Mouse (Mus musculus) neural tube, embryonic 10.5 days (tissue): ENCODE measurements around the gene Babam2.
"Not testable (repeated sequence)": the region's sequence is repeated elsewhere in the genome, so short reads cannot be mapped to it uniquely, and the experiment has no call there.

Source experiments
- DNase-seq: peaks from one replicate; pipeline ENCODE4 v3.0.0-alpha.2; 2017; ENCODE audit warnings: low spot score; ENCODE audit errors: extremely low spot score

The Babam2 gene

DNA sequence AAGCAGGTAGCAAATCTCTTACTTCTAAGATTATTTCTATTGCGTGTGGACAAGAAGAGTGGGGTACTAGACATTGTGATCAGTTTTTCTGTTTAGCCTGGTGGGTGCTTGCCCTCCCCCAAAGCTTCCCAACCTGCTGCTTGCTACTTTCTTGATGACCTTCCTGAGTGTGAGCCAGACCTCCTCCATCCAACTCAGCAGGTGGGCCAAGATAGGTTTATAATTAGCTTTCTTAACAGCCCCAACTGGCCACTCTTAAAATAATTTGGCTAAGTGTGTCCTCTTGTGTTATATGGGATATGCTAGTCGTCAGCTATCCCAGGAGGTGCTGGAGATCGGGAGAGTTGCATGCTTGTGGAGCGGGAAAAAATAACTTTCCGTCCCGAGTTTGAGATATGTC lies 235.8 kb downstream of the Babam2 start:
- DNase-seq: no peak

DNA sequence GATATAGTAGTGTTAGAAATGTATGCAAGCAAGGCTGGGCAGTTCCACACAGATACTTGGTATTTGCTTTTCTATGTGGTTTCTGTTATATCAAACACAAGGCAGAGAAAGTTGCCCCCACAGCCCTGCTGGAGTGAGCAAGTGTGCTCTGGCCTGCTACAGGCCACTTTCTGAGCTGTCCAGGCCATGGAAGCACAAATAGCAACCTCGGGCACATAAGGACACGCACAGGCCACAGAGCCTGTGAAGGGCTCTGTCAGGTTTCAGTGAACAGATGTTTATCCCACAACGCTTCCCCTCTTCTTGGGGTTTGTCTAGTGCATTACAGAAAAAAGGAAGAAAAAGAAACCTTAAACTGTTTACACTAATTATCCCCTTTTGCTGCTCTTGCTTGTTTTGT lies 236.9 kb downstream of the Babam2 start:
- no peak for DNase-seq

DNA sequence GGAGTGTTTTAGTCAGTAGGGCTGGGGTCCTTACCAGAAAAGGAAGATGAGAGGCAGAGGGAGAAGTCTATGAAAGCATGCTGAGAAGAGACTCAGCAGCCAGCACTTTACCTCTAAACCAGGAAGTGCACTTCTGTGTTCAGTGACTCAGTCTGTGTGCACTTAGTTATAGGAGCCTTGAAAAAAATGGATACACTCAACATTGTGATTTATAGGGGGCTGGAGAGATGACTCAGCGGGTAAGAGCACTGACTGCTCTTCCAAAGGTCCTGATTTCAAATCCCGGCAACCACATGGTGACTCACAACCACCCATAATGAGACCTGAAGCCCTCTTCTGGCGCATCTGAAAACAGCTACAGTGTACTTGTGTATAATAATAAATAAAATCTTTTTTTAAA lies 238.5 kb downstream of the Babam2 start:
- no peak for DNase-seq

DNA sequence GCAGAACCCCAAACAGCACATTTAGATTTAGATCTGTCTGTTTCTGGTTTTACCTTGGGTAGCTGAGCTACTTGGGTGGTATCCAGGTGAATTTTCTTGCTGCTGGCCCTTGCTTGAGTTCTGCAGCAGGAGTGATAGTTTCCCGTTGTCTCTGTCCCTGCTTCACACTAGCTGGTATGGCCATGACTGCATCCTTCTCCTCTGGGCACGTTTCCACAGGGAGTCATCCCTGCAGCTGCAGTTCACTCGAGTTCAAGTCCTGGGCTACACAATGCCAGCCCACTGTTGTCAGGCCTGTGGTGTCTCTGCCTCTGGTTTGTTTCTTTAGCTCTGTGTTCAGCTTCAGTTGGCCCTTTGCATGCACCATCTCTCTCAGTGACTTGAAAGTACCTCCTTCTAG lies 239.0 kb downstream of the Babam2 start:
- DNase-seq: no peak

DNA sequence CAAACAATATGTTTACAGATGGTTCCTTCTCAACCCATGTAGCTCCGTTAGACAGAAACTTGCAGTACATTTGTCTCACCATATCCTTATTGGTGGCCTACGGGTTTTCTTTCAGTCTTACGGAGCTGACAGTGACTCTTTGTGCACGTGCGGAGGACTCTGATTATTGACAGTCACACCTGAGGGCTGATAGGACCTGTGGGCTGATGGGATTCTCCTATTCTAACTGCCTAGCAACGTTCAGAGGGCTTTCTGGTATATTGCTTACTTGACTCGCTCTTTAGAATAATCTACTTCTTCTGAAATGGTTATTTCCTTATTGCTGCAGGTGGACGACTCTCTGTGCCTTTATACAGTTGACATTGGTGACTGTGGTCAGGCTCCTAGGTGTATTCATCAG lies 243.4 kb downstream of the Babam2 start:
- no peak for DNase-seq

DNA sequence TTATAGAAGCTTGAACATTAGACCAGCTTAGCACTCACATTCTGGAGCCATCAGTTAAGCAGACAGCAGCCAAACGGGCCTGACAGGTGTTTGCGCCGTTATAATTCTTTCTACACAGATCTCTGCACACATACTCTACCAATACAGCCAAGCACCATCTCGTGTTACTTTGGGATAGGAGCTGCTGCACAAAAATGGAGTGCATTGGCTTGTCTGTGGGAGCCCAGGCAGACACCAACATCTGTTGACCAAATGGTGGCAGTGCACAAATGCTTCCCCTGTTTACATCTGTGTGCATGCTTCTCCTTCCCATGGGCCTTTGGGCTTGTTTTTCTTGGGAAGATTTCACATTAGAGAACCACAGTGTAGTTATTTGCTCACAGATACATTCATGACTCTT lies 249.7 kb downstream of the Babam2 start:
- no peak for DNase-seq

DNA sequence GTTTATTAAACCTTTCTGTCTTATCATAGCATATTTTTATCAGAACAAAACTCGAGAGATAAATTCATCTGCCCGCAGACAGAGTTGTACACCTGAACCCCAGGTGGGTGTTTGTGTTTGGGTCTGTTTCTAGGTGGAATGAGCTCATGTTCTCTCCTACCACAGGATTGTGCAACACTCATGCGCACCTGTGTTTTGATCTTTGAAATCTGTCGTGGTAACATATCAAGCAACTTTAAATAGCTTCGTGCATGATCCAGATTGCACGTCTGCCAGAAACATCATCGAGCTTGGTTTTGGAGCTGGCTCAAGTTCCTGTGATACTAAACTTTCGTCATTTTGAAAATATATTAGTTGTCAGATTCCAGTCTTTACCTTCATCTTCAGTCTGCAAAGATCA lies 251.9 kb downstream of the Babam2 start:
- no peak for DNase-seq

DNA sequence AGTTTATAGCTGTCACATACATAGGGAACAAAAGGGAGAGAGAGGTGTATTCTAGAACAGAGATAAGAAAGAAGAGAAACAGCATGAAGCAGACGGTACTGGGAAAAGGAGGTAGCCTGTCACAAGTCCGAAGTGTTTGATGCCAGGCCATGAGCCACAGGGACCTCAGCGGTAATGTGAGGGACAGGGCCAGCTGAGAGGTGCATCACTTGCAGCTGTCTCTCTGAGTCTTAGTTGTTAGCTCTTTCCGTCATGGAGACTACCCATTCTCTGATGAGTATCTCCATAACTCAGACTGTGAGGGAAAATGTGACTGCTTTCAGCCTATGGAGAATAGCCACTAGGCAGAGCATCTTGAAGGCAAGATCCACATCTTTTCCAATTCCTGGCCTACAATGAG lies 253.0 kb downstream of the Babam2 start:
- DNase-seq: no peak

DNA sequence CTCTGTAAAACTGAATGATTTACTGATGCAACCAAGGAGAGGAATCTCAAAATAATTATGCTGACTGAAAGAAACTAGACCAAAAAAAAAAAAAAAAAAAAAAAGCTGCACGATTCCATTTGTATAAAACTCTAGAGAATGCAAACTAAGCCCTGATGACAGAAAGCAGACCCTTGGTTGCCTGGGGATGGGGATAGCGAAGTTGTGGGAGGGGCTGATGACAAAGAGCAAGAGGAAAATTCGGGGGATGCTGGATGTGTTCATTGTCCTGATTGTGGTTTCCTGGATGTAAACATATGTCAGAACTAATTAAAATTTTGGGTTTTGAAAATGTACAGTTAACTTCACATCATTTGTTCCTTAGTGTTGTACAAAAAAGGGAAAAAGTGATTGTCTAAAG lies 257.7 kb downstream of the Babam2 start:
- DNase-seq: no peak

DNA sequence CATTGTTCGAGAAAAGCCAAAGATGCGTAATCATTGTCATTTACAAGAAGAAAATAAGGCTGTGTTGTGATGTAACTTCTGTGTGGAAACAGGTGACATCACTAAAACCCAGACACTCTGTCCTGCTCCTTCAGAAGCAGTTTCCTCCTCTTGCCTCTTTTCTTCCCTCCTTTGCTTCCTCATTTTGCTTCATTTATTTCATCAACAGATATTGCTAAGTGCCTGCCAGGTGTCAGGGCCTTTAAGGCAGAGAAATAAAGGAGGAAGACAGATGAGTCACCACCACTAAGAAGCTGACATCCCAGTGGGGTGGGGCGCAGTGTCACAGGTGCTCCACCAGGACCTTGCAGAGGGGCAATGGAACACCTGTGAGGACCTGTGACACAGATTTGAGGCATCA lies 258.9 kb downstream of the Babam2 start:
- DNase-seq: no peak

DNA sequence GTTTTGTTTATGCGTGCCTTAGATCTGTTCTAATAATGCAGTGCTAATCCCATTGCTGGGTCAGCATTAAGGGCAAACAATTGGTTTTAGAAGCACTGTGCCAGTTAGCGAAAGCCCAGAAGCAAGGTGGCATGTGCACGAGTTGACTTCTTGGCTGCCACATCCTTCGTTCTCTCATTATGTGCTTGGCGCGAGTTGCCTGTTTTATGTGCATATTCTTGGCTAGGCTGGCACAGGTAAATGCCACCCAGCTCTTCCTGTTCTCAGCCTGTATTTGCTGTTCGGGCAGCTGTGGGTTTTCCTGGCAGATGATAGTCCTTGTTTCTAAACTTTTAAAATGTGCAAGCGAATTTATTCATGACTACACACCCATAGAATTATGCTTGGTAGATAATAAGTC lies 262.4 kb downstream of the Babam2 start:
- DNase-seq: no peak

DNA sequence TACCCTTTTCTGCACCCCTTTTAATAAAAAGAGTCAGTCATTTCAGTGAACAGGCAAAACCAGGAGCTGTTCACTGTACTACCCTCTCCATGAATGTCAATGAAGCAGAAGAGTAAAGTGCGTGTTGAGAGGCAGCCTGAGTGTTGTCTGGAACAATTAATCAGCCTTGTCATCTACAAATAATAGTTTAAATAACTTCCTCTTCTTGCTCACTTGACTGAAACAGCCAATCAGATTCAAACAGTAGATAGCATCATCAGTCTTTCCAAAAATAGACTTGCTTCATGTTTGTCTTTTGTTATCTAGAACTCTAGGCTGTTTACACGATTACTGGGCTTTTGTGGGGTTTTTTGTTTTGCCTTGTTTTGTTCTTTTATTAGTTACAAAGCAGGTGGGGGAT lies 263.9 kb downstream of the Babam2 start:
- no peak for DNase-seq

DNA sequence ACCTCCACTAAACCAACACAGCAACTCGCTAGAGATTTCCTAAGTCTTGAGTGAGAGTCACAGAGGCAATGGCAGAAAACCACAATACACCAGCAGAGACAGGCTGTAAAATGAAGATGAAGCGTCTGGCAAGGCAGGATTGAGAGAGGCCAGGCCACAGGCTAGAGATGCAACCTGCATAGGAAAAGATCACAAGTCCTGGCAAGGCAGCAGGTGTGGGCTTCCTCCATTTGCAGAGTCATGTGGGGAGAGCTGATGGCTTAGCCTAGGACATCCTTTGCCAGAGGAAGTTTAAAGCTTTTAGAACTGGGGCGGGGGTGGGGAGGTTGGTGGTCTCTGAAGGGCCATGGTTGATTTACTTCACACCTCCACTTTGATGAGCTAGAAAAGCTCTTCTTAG lies 264.9 kb downstream of the Babam2 start:
- no peak for DNase-seq

DNA sequence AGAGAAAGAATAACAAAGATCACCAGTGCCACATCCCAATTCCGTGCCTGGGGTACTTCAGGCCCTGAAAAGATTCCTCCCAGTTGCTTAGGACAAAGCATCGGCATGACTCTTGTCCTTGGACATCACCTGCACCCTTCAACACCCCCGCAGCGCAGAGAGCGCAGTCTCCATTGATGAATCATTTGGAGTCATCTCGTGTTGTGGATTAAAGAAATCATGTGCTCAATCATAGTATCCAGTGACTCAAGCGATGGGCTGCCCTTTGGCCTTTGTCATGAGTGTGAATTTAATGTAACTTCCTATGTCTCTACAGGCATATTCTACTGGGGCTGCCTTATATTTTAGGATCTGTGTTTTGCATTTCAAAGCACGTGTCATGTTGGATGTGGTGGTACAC lies 265.9 kb downstream of the Babam2 start:
- no peak for DNase-seq

DNA sequence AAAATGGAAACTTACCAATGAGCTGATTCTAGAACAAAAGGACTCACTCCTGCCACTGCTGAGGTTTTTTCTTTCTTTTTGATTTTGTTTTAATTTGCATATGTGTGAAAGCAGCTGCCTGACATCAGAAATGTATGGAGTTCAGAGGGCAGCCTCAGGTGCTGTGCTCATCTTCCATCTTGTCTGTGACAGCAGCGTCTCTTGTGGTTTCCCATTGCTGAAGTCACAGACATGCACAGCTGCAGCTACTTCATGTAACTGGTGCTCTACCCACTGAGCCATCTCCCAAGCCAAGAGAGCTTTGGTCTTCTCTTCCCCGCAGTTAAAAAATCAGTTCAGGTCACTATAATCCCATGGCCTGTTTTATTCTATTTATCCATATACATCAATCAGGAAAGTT lies 266.4 kb downstream of the Babam2 start:
- DNase-seq: no peak

DNA sequence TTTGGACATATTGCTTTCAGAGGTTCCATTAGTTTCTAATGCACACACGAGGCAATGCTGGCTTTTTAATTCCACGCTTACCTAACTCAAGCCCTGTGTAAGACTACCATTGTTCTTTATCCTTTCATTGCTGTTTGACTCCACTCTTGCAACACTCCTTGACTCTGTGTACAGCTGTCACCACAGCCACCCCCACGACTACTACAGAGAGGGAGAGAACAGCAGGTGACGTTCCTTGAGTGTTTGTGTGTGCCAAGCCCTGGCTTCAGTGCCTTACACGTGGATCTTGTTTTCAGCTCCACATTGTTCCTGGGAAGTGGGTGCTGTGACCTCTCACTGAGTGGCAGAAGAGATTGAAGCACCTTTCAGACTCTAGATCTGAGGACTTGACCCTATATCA lies 269.3 kb downstream of the Babam2 start:
- DNase-seq: no peak

DNA sequence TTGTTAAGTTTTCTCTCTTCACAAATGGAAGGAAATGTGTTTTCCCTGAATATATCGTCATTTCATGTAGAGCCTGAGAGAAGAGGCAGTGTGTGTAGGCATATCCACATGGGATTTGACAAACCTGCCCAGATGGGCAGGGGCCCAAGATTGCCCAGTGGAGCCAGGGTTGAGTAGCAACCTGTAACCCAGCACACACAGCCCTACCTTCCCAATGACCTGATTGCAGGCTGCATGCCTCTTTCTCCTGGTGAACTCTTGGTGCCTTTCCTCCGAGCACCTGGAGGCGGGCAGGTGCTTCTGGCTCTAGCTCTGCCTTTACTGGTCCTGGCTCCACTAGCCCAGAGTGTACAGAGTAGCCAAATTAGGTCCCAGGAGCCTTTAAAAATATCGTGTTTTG lies 270.0 kb downstream of the Babam2 start:
- DNase-seq: no peak

DNA sequence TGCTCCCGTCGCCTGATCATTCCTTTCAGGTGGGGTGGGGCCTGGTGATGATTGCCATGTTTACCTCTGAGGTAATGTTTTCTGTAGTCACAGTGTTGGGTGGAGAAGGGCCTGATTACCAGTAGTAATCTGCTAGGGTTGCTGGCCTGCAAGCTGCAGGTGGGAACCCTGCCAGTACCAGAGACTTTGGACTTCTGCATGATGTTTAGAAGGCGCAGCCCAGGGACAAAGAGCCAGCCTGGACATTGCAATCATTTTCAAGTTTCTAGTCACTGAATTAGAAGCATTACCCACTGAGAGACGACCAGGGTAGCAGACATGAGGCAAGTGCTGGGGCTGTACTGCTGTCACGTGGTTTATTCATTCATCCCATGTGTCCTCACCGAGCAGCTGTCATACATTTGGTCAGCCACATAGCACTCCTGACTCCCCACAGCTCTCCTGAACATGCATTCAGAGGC lies 270.6 kb downstream of the Babam2 start:
- DNase-seq: no peak

DNA sequence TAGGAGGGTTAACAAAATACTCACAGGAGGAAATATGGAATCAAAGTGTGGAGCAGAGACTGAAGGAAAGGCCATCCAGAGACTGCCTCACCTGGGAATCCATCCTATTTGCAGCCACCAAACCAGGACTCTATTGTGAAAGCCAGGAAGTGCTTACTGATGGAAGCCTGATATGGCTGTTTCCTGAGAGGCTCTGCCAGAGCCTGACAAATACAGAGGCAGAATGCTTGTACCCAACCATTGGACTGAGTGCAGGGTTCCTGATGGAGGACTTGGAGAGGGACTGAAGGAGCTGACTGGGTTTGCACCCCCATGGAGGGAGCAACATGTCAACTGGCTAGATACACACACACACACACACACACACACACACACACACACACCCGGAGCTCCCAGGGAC lies 274.9 kb downstream of the Babam2 start:
- DNase-seq: not testable (repeated sequence)

DNA sequence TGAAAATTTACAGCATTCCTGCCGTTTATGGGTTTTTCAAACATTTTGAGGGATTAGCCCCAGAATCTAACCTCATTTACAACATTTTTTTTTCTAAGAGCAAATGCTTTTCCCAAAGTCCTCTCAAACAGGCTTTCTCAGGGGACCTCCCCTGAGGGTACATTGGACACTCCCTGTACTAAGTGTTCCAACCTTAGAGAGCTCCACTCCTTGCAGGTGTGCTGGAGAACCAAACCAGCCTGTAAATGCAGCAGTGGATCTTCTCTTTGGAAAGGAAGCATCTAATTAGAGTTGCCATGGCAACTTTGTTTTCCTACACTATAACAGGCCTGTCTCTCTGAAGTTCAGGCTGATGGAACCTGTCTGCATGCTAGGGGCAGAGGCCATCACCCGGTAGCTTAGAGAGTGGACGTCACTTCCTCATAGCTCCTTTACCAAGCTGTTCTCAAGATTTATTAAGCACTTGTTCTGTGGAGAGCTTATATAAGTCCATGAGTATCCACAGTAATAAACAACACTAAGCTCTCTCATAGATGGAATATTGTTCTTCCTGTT lies 277.2 kb downstream of the Babam2 start:
- no peak for DNase-seq

DNA sequence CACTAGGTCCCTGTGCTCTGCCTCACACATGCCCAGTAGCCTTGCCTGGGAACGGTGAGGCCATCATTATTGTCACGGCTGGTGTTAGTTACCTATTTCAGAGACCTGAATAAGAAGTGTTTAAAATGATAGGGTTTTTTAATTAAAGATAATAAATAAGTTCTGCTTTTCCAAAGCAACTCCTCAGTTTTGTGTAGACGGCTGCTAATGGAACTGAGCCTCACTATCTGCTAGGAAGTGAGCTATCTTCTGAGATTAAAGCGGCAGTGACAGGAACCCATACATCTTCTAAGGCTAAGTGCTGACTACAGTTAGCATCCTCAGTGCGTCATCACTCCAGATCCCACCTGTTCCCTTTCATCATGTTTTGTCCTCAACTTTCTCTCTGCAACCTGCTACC lies 284.6 kb downstream of the Babam2 start:
- DNase-seq: no peak

DNA sequence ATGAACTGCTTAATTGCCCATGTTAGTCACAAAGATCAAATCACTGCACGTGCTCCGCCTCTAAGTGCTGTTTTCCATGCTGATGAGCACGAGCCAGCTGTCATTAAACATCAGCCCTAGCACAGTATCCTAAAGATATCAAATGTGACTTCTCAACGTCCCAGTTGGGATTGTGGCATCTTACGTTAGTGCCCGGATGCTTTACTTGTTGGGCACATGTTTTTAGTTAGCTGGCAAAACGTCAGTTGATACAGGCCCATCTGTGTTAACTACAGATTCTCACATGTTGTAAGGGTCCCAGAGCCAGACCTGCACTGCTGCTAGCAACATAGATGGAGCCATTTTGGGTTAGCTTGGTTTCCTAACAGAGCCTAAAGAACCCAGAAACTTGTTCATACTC lies 285.7 kb downstream of the Babam2 start:
- DNase-seq: no peak

DNA sequence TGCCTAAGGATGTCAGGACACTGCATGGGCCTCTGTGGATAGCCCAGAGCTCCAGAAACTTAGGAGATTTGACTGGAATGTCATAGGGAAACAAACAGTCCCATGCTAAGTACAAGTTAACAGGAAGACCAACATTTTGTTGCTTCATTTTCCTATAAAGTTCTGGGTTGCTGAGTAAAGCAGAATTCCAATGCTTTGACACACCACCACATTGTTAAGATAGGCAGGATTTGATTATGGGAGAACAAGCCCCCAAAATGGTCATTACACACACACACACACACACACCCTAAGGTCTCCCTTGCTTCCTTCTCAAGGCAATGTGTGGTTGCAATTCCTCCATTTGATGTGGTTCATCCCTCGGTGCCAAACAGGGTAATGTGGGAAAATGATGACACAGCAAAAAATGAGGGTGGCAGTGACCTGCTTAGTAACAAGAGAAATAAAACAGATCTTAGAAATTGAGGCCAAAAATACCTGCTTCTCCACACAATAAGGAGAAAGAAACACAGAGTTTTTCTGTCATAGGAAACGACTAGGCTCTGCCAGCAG lies 286.4 kb downstream of the Babam2 start:
- no peak for DNase-seq
